Mouse (Mus musculus) kidney, adult 2 months (tissue): ENCODE measurements around the gene Ppp6r3. TPM values are rescaled to one million over a fixed set of nuclear protein-coding genes. Genes with fewer than 3 reads are reported as not detected.

Experiments
- DNase-seq: peaks from one replicate; pipeline ENCODE4 v3.0.0; 2021
- H3K27ac ChIP-seq: fragments of 200-500 bp; 2 replicates; pipeline ENCODE4 v1.5.1; 2012; ENCODE audit warnings: low read depth, low read length, control low read depth, inconsistent platforms; ENCODE audit not compliant: insufficient read depth
- H3K27me3 ChIP-seq: fragments of 200-500 bp; replicated peaks from 2 replicates; pipeline ENCODE4 v1.6.1; 2012; ENCODE audit warnings: mild to moderate bottlenecking, moderate library complexity, low read length, inconsistent platforms; ENCODE audit not compliant: control insufficient read depth, insufficient read depth
- H3K36me3 ChIP-seq: fragments of 200-500 bp; 2 replicates; pipeline ENCODE4 v1.6.1; 2012; ENCODE audit warnings: mild to moderate bottlenecking, moderate library complexity, low read length, inconsistent platforms; ENCODE audit not compliant: control insufficient read depth, insufficient read depth
- H3K4me1 ChIP-seq: fragments of 200-500 bp; 2 replicates; pipeline ENCODE4 v1.6.1; 2011; ENCODE audit warnings: low read length; ENCODE audit not compliant: control insufficient read depth, insufficient read depth
- H3K4me3 ChIP-seq: fragments of 200-500 bp; 2 replicates; pipeline ENCODE4 v1.5.1; 2011; ENCODE audit warnings: mild to moderate bottlenecking, low read depth, low read length, control low read depth; ENCODE audit not compliant: insufficient read depth
- CTCF ChIP-seq: fragments of 200-500 bp; conservative IDR thresholded peaks from 2 replicates; pipeline ENCODE4 v1.5.1; 2011; ENCODE audit warnings: low read depth, mild to moderate bottlenecking, control low read depth, low read length, moderate library complexity, mixed read lengths; ENCODE audit not compliant: insufficient read depth, insufficient read length
- POLR2A ChIP-seq: fragments of 200-500 bp; IDR thresholded peaks from one replicate; pipeline ENCODE4 v1.6.1; 2011; ENCODE audit warnings: low read depth, low read length, control low read depth
- WGBS: fragments of 180-500 bp; shearing (Covaris S2); methylation state at CpG from one replicate; pipeline ENCODE4 v1.1.7; 2018; 5-methylcytosine and 5-hydroxymethylcytosine counted together
- polyA plus RNA-seq: library from polyadenylated mRNA; depleted of rRNA; stranded (reverse); fragments of >200 nt; gene quantifications from 2 replicates; pipeline ENCODE4 v1.2.3, GENCODE M21; 2012

The Ppp6r3 gene
- polyA plus RNA-seq, 1 experiment: 52.5 TPM

DNA sequence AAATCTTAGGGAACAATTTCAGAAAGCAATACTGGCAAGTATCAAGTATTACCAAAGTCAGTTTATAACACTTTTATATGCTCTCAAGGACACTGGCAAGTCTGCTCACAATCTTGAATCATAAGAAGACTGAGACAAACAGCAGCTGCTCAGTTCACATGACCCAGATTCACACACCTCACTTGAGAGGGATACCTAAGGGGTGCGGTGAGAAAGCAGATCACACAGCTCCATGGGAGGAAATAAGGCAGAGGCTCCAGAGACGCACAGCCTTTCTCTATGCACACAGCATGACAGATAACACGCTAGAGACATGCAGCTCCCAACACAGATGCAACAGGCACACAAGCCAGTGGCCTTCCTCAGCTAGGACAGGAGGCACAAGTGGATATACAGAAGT, 45.8 kb downstream of the Ppp6r3 start:
- Histone ChIP-seq H3K27ac (no peak overlapping the region), H3K36me3 (peaks cover 5% of the 10 kb centered on the region; the same call in 1 of the 2 replicates), H3K27me3 (no peaks in the 10 kb centered on the region), H3K4me1 (peaks cover 13% of the 10 kb centered on the region), H3K4me3 (no peak overlapping the region)
- DNase-seq: no peak
- TF ChIP-seq POLR2A (no peak), CTCF (no peak)
- 76% methylated on average over 3 of the region's 3 CpGs for WGBS

DNA sequence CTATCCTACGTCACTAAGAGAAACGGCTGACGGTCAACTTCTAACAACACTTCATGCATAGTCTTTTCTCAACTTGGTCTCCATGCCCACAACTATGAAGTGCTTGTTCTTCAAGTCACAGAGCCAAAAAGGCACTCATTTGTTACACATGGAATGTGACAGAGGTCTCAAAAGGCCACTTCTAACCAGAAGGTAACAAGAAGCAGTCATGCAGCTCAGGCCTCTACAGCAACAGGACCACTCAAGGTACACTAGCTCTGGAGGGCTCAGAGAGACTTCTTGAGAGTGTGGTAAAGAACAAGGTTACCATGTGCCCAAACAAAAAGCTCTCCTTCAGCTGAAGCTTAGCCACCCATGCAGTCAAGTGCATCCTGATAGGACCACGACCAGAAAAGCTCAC, 46.9 kb downstream of the Ppp6r3 start:
- no peaks in the 10 kb centered on the region for H3K27me3 ChIP-seq
- peaks cover 10% of the 10 kb centered on the region for H3K4me1 ChIP-seq
- no peak overlapping the region for H3K4me3 ChIP-seq
- TF ChIP-seq CTCF (no peak), POLR2A (no peak)
- H3K27ac ChIP-seq: no peak overlapping the region; the same call in 1 of the 2 replicates
- peak; percentile 52 for DNase-seq
- WGBS: 34% methylated on average over 4 of the region's 4 CpGs
- H3K36me3 ChIP-seq: peaks cover 5% of the 10 kb centered on the region; the same call in 1 of the 2 replicates

DNA sequence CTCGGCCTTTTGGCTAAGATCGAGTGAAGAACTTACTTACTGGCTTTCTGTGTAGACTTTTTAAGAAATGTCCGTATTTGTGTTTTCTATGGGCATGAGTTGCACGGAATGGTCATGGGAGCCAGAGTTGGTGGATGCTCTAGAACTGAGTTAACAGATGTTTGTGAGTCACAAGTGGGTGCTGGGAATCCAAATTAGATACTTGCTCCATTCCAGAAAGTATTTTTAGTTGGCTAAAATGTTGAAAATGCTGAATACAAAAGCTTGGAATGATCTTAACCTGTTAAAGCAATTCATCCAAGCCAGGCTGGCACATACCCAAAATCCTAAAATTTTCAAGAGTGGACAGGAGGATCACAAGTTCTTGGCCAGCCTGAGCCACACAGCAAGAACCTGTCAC, 48.0 kb downstream of the Ppp6r3 start:
- DNase-seq: no peak
- Histone ChIP-seq H3K36me3 (peaks cover 6% of the 10 kb centered on the region; the same call in 1 of the 2 replicates), H3K27me3 (no peaks in the 10 kb centered on the region), H3K4me3 (no peak overlapping the region), H3K27ac (no peak overlapping the region), H3K4me1 (peaks cover 8% of the 10 kb centered on the region)
- WGBS: 98% methylated on average over 4 of the region's 4 CpGs
- TF ChIP-seq CTCF (no peak), POLR2A (no peak)

DNA sequence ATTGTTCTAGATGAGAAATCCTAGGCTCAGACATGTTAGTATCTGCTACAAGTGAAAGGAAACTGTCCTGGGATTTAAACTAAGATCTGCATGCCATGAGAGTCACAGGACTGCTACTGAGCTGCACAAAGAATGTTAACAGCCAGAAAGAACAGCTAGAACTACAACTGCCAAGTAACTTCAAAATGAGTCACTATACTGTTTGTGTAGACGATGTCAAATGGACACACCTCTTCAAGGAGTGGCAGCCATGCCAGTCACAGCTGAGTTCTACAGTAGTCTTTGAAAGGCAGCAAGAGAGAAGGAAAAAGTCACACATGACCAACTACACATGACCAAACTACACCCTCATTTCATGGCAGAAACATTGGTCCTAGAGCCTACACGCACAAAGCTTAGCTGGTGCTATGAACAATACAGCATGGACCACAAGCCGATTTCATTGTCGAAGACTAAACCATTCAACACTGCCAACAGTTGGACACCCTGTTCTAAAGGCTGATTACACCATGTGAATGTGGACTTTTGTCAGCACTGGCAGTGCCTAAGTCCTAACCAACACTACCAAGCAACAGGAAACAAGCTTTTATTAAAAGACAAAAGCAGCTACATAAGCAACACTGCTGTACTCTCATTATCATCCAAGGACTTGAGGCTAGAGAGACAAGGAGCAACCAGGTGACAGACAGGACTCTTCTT, 55.9 kb downstream of the Ppp6r3 start:
- H3K27ac ChIP-seq: 0 out of 2 replicates have a peak overlapping the region, but pooled peaks have one; percentile 23
- TF ChIP-seq CTCF: no peak
- TF ChIP-seq POLR2A: no peak
- no peaks in the 10 kb centered on the region for H3K27me3 ChIP-seq
- no peak overlapping the region for H3K4me3 ChIP-seq
- H3K4me1 ChIP-seq: peaks cover 6% of the 10 kb centered on the region; the same call in 1 of the 2 replicates
- no peak for DNase-seq
- WGBS: 71% methylated on average over 4 of the region's 4 CpGs
- H3K36me3 ChIP-seq: peaks cover 7% of the 10 kb centered on the region; the same call in 1 of the 2 replicates

DNA sequence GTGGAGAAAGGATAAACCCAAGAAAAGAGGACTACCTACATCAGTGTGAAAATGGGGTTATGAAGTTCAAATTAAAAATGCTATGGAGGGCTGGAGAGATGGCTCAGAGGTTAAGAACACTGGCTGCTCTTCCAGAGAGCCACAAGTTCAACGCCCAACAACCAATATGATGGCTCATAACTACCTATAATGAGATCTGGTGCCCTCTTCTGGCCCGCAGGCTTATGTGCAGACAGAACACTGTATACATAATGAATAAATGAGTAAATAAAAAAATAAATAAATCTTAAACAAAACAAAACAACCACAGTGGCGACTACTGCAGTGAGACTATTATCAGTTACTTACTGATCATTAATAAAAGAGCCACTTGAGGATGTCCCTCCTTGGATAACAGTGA, 78.3 kb downstream of the Ppp6r3 start:
- no peaks in the 10 kb centered on the region for H3K4me1 ChIP-seq
- DNase-seq: no peak
- H3K4me3 ChIP-seq: no peak overlapping the region
- no peak overlapping the region for H3K27ac ChIP-seq
- TF ChIP-seq POLR2A: no peak
- TF ChIP-seq CTCF: no peak
- WGBS: 96% methylated on average over 3 of the region's 3 CpGs
- H3K36me3 ChIP-seq: peaks cover 6% of the 10 kb centered on the region
- no peaks in the 10 kb centered on the region for H3K27me3 ChIP-seq

DNA sequence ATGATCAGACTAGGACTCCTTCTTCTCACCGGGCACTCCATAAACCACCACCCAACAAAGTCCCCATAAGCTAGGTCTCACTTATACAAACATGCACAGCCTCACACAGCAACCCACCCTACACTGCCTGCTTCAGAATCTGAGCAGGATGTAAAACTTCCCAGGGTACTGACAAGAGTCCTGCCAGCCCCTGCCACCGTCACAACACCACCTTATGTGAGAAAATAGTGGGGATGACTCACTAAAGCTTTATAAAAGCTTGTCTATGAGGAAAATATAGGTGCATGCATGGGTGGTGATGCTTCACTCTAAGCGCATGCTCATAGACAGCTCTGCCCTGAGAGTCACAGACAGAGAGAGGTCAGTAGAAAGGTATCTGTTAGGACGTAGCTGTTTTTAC, 85.7 kb downstream of the Ppp6r3 start:
- no peak for DNase-seq
- Histone ChIP-seq H3K27ac (no peak overlapping the region), H3K27me3 (no peaks in the 10 kb centered on the region), H3K36me3 (peaks cover 20% of the 10 kb centered on the region), H3K4me3 (no peak overlapping the region), H3K4me1 (no peaks in the 10 kb centered on the region)
- WGBS: 91% methylated on average over 4 of the region's 4 CpGs
- TF ChIP-seq POLR2A (no peak), CTCF (no peak)

DNA sequence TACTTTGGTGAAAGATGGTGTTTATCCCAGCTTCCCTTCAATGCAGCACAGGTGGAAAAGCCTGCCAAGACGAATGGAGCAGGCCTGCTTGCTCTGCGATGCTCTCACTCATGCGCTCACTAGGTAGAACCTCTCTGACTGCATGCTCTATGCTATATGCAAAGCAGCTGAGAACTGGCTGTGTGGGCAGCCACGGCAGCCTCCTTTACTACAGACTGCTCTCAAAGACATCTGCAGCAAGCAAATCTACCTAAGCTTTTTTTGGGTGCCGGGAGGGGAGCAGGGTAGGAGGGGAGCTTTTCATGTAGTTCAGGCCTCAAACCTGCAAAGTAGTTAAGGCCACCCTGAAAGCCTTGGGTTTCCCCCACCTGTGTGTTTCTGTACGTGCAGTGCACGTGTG, 92.7 kb downstream of the Ppp6r3 start:
- 97% methylated on average over 7 of the region's 7 CpGs for WGBS
- no peaks in the 10 kb centered on the region for H3K4me1 ChIP-seq
- DNase-seq: no peak
- no peak overlapping the region for H3K27ac ChIP-seq
- H3K36me3 ChIP-seq: peaks cover 11% of the 10 kb centered on the region
- H3K4me3 ChIP-seq: no peak overlapping the region
- H3K27me3 ChIP-seq: no peaks in the 10 kb centered on the region
- no peak for TF ChIP-seq POLR2A
- TF ChIP-seq CTCF: no peak

DNA sequence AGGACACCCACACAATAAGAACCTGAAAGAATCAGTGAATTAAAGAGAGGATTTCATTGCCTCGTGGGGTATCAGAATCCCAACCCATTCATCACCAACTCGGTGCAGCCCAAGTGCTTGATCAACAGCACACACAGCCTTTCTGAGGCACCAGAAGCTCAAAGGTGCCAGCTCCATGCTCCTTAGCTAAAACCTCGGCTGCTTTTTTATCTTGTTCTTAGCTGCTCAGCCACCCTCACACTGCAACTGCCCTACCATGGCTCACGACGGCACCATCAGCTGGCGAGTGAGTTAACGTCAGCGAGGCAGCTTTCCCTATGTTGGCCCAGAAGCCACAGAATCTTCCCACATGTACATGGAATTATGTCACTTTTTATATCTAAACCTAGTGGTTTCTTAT, 95.4 kb downstream of the Ppp6r3 start:
- Histone ChIP-seq H3K36me3 (peaks cover 8% of the 10 kb centered on the region), H3K4me3 (no peak overlapping the region), H3K4me1 (no peaks in the 10 kb centered on the region), H3K27me3 (no peaks in the 10 kb centered on the region), H3K27ac (no peak overlapping the region)
- no peak for TF ChIP-seq CTCF
- no peak for DNase-seq
- 90% methylated on average over 8 of the region's 8 CpGs for WGBS
